Mouse (Mus musculus) lung, postnatal 0 days (tissue): ENCODE data around the gene Wnt1.

Source experiments
- CTCF ChIP-seq: IDR thresholded peaks from 2 replicates; pipeline ENCODE4 v1.5.1; 2016; ENCODE audit warnings: antibody characterized with exemption, mild to moderate bottlenecking
- EP300 ChIP-seq: IDR thresholded peaks from 2 replicates; pipeline ENCODE4 v1.6.1; 2016; ENCODE audit warnings: antibody characterized with exemption, mild to moderate bottlenecking, control low read depth

- no peak for TF ChIP-seq CTCF
- TF ChIP-seq EP300: no peak
Observed at GRCm38 (mm10) chr15:98778806-98779205, 10.9 kb upstream of the Wnt1 start.
